Mouse (Mus musculus) mouse trophoblast stem cell (cell line): ENCODE data around the gene Gm17428.
"Not testable (repeated sequence)": the region's sequence is repeated elsewhere in the genome, so short reads cannot be mapped to it uniquely, and the experiment has no call there.

Experiments used
- in situ Hi-C, 2 experiments: fragments of 300-500 bp; cut with MseI, MboI; formaldehyde crosslinking; loops; 2 replicates in 1 of 2; 3 replicates in 1 of 2; pipeline ENCODE4 v1.15.1; 2025

Gm17428 gene

GRCm38 (mm10) chr14:54976633-54977032 lies at the start of gene Gm17428:
Gene Gm17428, plus strand, starts transcription at chr14:54976933.
- in situ Hi-C loops, result no loop called here

DNA sequence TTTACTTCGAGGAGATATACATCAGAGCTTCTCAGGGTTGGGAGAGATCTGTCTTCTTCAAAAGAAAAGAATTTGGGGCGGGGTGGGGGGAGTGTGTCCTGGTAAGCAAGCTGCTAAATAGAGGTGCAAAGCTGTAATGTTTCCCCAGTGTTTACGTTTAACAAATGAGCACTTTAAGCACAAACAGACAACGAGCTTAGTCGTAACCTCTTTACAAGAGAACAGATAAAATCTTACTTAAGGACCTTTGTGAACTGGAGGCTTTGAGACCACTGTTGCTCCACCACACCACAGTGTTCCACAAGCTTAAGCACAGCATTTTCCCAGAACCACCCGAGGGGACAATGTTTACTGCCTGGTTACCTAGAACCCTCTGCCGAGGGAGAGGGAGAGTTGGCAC lies 49.4 kb upstream of the Gm17428 start:
- in situ Hi-C loops, result no loop called here

GRCm38 (mm10) chr14:54929801-54930200 lies 46.9 kb upstream of the Gm17428 start:
- in situ Hi-C loops, result no loop called here

DNA sequence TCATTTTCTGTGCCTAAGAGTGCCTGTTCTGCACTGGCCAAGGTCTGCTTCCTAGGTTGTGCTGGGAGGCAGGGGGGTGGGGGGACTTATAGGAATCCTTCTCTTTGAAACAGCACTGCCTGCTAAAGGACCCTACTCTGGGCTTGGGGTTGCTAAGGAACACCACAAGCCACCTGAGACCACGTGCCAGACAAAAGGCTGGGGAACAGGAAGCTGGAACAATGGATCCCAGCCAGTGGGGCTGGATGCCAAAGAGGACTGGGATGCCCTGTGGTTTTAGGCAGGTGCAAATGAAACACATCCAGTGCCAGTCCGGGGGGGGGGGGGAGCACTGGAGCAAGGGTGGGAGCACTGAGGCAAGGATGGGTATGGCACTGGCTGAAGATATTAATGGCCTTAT lies 46.3 kb upstream of the Gm17428 start:
- in situ Hi-C loops, result no loop called here

- in situ Hi-C loops, result no loop called here
These were observed 44.0 kb upstream of the Gm17428 start, which contains the start of gene Il25 for GRCm38 (mm10) chr14:54932645-54933150. Gene Il25, plus strand, starts transcription at chr14:54932695.

DNA sequence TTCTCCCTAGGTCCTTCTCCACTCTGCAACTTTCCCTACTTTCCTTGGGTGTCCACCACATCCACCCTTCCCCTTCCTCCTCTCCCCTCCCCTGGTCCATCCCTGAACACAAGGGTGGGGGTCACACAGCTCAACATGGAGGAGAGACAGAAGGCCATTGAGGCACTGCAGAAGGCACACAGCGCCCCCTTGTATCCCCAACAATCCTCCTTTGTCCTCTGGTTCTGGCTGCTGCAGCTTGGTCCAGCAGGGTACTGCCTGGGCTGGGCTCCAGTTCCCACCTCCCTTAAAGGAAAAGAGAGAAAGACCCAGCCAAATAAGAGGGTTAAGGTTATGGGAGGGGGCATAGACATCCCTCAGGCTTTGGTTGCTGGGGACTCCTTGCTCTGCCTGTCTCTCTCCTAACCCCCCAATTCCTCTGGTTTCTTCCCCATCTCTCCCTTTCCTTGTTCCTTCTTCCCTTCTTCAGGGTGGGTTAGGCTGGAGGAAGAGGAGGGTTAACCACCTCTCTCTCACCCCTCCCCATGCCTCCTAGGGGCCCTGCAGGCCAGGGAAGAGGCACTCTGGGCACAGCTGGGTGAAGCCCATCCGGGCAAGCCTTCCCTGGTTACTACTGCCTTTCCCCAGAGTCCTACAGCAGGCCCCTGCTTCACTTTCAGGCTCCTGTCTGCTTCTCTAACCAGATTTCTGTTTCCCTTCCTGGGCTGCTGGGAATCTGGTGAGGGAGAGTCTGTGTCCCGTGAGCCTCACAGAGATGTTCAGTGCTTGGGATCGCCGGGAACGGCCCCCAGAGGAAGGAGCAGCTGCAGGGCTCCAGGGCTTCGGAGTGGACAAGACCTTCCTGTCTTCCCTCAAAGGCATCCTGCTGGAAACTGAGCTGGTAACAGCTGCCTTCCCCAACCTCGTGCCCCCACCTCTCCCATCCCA lies 40.6 kb upstream of the Gm17428 start, which contains the start of gene Cmtm5:
Cmtm5 (plus strand) TSS at position 358 of the 927 bp plus-strand sequence.
- in situ Hi-C loops, result loop anchor here (5.0 kb wide), 1 partner anchor 34 kb away; no protein-coding TSS in a partner anchor

GRCm38 (mm10) chr14:54936831-54937160 lies 39.9 kb upstream of the Gm17428 start:
- in situ Hi-C loops, result loop anchor here (5.0 kb wide), 1 partner anchor 34 kb away; no protein-coding TSS in a partner anchor

- in situ Hi-C loops, result loop anchor here (5.0 kb wide), 1 partner anchor 35 kb away; no protein-coding TSS in a partner anchor
These were observed 39.2 kb upstream of the Gm17428 start for GRCm38 (mm10) chr14:54937361-54938182.

DNA sequence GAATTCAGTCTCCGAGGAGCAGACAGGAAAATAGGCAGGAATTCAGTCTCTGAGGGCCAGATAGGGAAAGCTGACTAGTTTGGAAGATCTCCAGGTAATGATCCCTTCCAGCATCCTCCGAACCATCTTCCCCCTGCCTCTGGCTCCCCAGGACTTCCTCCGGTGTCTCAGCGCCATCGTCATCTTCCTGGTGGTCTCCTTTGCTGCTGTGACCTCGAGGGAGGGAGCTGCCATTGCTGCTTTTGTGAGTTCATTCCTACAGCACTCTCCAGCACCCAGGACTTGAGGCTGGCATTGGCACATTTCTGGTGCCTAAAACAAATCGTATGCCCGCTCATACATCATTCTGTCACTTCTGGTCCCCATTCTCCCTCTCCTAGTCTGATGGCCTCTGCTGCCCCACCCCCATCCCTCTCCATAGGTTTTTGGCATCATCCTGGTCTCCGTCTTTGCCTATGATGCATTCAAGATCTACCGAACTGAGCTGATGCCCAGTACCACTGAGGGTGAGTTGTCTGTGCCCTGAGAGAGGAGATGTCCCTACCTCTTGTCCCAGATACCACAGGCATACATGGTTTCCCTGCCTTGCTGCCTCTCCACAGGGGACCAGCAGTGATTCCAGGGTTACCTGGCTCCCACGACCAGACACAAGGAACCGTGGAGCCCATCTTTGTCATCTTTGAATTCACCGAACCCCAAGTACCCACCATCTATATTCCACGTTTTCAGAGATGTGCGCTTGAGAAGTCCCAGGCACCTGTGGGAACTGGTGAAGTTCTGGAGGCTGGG lies 38.1 kb upstream of the Gm17428 start:
- in situ Hi-C loops, result loop anchor here (5.0 kb wide), 1 partner anchor 36 kb away; no protein-coding TSS in a partner anchor

- in situ Hi-C loops, result loop anchor here (5.0 kb wide), 1 partner anchor 37 kb away; no protein-coding TSS in a partner anchor
These were observed 37.1 kb upstream of the Gm17428 start for GRCm38 (mm10) chr14:54939434-54940175.

DNA sequence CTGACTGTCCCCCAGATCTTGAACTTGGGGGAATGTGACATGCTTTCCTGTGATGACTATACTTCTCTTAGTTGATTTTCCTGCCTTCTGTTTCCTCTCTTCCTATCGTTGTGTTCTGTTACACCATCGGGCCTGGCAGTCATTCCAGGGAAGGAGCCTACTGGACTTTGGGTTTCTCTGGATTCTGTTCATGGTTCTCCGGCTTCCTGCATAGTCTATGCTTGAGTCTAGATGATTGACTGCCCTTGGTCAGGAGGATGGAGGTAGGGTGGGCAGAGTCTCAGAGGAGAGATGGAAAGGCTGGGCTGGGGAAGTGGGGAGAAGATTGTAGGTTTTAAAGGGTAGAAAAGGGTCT lies 36.6 kb upstream of the Gm17428 start:
- in situ Hi-C loops, result no loop called here

DNA sequence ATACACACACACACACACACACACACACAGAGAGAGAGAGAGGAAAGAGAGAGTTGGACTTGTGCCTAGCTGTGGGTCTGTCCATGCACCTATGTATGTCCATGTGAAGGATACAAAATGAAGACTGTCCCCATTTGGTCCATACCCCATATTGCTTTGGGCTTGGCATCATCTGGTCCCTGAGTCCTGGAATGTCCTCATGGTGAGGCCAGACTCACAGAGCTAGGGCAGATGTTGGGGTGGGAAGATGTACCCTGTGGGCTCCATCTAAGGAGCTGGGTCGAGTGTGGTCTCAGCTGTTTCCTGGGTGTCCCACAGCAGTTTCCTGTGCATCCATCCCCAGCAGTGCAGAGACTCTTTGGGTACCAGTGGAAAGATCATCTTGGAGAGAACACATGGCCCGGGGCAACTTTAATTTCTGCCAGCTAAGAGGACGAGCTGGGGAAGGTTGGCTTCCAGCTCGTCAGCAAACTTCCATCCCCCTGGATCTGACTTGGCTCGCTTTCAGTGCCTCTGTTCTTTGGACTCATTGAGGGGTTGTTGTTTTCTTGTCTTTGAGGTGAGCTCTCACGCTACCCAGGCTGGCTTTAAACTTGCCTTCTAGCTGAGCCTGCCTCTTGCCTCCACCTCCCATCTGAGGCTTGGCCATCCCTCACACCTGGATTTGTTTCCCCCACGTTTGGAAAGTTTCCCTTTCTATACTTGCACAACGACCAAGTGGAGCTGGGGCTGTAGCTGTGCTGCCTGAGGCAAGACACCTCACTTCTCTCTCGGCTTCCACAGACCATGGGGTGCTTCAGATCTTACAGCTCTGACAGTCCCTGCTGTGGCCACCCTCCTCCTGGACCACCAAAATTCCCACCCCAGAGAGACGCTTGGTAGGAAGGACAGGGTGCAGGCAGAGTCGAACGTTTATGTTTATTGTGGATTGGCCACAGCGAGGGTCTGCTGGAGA lies 35.4 kb upstream of the Gm17428 start:
- in situ Hi-C loops, result no loop called here

DNA sequence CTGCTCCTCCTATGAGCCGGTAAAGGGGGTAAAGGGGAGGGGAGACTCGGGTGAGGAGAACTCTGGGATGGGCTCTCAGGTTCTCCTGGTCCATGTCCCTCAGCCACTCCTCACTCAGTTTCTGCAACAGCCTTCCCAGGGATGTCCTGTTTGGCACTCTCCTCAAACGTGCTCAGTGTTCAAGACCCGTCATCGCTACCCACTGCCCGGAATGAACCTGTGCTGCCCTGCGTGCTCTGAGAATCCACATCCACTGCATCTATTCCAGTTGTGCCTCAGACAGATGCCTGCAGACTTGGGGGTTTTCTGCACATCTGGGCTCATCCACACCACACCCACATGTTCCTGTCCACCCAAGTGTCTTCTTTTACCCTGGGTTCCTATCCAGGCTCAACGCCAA lies 34.3 kb upstream of the Gm17428 start:
- in situ Hi-C loops, result no loop called here

DNA sequence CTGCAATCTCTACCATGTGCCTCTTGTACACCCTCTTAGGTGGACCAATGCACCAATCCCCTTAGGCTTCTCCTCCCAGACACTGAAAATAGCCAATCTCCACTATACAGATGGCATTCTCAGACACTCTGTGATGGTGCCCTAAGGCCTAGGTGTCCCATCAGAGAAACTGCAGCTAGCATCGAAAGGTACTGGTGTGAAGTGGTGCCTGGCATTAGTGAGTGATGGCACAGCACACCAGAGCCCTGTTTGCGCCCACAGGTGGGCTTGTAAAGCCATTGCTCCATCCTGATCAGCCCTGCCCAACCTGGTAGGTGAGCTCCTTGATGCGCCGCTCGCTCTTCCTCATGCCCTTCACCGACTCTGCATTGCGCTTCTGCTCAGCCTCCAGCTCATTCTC lies 32.8 kb upstream of the Gm17428 start:
- in situ Hi-C loops, result no loop called here

- in situ Hi-C loops, result no loop called here
These were observed 31.8 kb upstream of the Gm17428 start for GRCm38 (mm10) chr14:54944939-54945338.

- in situ Hi-C loops, result no loop called here
These were observed 30.6 kb upstream of the Gm17428 start for GRCm38 (mm10) chr14:54945975-54946704.

DNA sequence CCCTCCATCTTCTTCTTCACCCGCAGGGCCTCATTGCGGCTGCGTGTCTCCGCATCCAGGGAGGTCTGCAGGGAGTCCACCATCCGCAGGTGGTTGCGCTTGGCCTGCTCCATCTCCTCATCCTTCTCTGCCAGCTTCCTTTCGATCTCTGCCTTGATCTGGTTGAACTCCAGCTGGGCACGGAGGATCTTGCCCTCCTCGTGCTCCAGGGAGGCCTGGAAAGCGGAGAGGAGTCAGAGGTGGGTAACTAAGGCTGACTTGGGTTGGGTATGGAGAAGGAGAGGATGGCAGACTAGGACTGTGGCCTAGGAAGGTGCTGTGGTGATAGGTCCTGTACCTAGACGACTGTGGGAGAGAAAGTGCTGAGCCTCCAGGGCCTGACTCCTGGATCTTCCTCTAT lies 29.7 kb upstream of the Gm17428 start:
- in situ Hi-C loops, result not testable (repeated sequence)

DNA sequence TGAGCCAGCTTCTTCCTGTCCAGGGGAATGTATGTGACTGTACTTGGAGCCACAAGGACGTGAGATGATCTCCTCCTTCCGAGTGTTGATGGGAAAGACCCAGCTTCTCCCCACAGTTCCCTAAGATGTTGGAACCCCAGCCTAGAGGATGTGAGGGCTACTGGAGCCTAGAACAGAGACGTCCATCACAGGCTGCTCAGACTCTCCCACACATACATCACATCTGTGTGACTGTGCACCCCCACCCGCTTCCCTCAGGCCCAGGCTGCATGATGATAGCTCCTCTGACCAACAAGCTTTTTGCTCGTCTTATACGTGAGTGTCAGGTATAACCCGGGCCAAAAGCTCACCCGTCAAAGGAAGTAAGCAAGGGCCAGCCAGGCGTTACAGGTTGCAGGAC lies 28.0 kb upstream of the Gm17428 start:
- in situ Hi-C loops, result no loop called here

DNA sequence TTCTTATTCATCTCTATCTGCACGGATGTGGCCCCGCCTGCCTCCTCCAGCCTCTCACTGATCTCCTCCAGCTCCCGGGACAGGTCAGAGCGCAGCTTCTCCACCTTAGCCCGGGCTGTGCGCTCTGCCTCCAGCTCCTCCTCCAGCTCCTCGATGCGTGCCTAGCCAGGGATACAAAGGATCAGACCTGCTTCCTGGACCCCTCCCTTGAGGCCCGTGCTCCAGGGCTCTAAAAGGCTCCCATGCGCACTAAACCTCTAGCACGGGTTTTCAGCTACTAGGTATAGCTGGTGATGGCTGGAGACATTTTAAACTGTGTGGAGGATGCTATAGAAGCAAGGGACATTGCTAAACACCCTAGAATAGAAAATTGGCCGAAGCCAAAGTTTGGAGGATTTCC lies 26.2 kb upstream of the Gm17428 start:
- in situ Hi-C loops, result no loop called here
